Mouse (Mus musculus) bone marrow macrophage, adult 2 months (primary cell): Measurements from ENCODE around the gene Kif3b.

Source experiments
- CTCF ChIP-seq: IDR thresholded peaks from 2 replicates; pipeline ENCODE4 v1.5.1; 2012; ENCODE audit warnings: low read depth, mild to moderate bottlenecking, low read length, moderate library complexity
- POLR2A ChIP-seq: IDR thresholded peaks from 2 replicates; pipeline ENCODE4 v1.6.1; 2012; ENCODE audit warnings: mild to moderate bottlenecking, low read depth, low read length, borderline replicate concordance

- TF ChIP-seq POLR2A (no peak), CTCF (no peak)
Measured at GRCm38 (mm10) chr2:153325706-153326376, 34.6 kb downstream of the Kif3b start.
